Mouse (Mus musculus) natural killer cell, adult 2 months (primary cell): Measurements from ENCODE around the gene Man2a1.

Experiments used
- DNase-seq, 2 experiments: peaks; one replicate each; pipeline ENCODE4 v3.0.0; 2022; ENCODE audit warnings: low spot score in 2 of 2

The Man2a1 gene

GRCm38 (mm10) chr17:64600372-64601090 is at the start of gene Man2a1:
TSS of gene Man2a1 (plus strand) at chr17:64600736.
- peak; percentile 60 to 79 for DNase-seq

- DNase-seq, result no peak
Observed at GRCm38 (mm10) chr17:64553358-64553757, 47.2 kb upstream of the Man2a1 start.

GRCm38 (mm10) chr17:64554901-64555300 is 45.6 kb upstream of the Man2a1 start:
- DNase-seq, result no peak

- DNase-seq, result no peak
Observed at GRCm38 (mm10) chr17:64556661-64557445, 43.7 kb upstream of the Man2a1 start.

GRCm38 (mm10) chr17:64558994-64559540 is 41.5 kb upstream of the Man2a1 start:
- DNase-seq, result no peak

GRCm38 (mm10) chr17:64566435-64566834 is 34.1 kb upstream of the Man2a1 start:
- DNase-seq, result no peak

- no peak for DNase-seq
Observed at GRCm38 (mm10) chr17:64567546-64567945, 33.0 kb upstream of the Man2a1 start.

GRCm38 (mm10) chr17:64573981-64574380 is 26.6 kb upstream of the Man2a1 start:
- no peak for DNase-seq

GRCm38 (mm10) chr17:64575240-64575639 is 25.3 kb upstream of the Man2a1 start:
- peak; percentile 26 to 57 for DNase-seq

GRCm38 (mm10) chr17:64577485-64577884 is 23.1 kb upstream of the Man2a1 start:
- DNase-seq, result no peak

GRCm38 (mm10) chr17:64578346-64578745 is 22.2 kb upstream of the Man2a1 start:
- DNase-seq, result no peak

- DNase-seq, result peak; percentile 60 to 68
Observed at GRCm38 (mm10) chr17:64579696-64580095, 20.8 kb upstream of the Man2a1 start.

GRCm38 (mm10) chr17:64581133-64581532 is 19.4 kb upstream of the Man2a1 start:
- no peak for DNase-seq

GRCm38 (mm10) chr17:64581962-64582361 is 18.6 kb upstream of the Man2a1 start:
- DNase-seq, result no peak

- peak in 1 of 2 experiments; percentile 2 for DNase-seq
Observed at GRCm38 (mm10) chr17:64590483-64590882, 10.1 kb upstream of the Man2a1 start.

GRCm38 (mm10) chr17:64591366-64591765 is 9.2 kb upstream of the Man2a1 start:
- DNase-seq, result no peak

- no peak for DNase-seq
Observed at GRCm38 (mm10) chr17:64592355-64592754, 8.2 kb upstream of the Man2a1 start.

GRCm38 (mm10) chr17:64592788-64593187 is 7.7 kb upstream of the Man2a1 start:
- no peak for DNase-seq

- DNase-seq, result no peak
Observed at GRCm38 (mm10) chr17:64597770-64598169, 2.8 kb upstream of the Man2a1 start.

GRCm38 (mm10) chr17:64599916-64600315 is 620 bp upstream of the Man2a1 start:
- DNase-seq, result no peak

GRCm38 (mm10) chr17:64601091-64601750 is 685 bp downstream of the Man2a1 start:
- peak in 1 of 2 experiments; percentile 30 for DNase-seq
